In the genomic region with DNA sequence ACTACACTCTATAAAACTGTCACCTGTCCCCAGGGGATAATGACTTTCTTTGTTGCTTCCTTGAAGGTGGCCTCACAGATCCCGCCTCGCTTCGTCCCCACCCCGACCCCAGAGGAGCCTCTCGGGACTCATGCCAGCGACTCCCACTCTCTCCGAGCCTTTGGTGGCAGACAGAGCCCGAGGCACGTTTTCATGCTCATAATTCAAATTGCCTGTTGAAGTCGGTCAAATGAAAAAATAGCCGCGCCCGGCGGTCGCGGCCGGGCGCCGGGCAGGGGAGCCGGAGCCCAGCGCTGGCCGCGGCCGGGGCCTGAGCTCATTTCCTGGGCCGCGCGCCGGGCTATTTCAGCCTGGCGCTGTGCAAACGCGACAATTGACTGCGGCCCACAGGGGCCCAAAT, we compare ENCODE assay signal across 8 mouse cellular contexts. TPM values are rescaled to one million over a fixed set of nuclear protein-coding genes. Genes with fewer than 3 reads are reported as not detected.
A peak's percentile ranks its signal among the peaks of the same experiment; 100 is the strongest.
DNase-seq lines count a peak whose midpoint lies in the region; ATAC-seq and TF ChIP-seq lines count a peak whose summit lies in the region.

No protein-coding gene starts in this region.

- peaks cover 14% of the 10 kb centered on the region; the same call in 1 of the 2 replicates for H3K27me3 ChIP-seq in embryonic facial prominence, embryonic 14.5 days (replicated peaks; ENCODE audit: control insufficient read depth, insufficient read depth, low read length)
- H3K27me3 ChIP-seq in hindbrain, embryonic 16.5 days (replicated peaks; ENCODE audit: control insufficient read depth, insufficient read depth, low read length): no peaks in the 10 kb centered on the region
- H3K27me3 ChIP-seq in lung, postnatal 0 days (replicated peaks; ENCODE audit: insufficient read depth, low read length): no peaks in the 10 kb centered on the region; the same call in 1 of the 2 replicates

- H3K9me3 ChIP-seq in embryonic facial prominence, embryonic 14.5 days (ENCODE audit: control insufficient read depth, low read length): no peaks in the 10 kb centered on the region
- H3K9me3 ChIP-seq in hindbrain, embryonic 16.5 days (ENCODE audit: control insufficient read depth, low read length): no peaks in the 10 kb centered on the region
- no peaks in the 10 kb centered on the region for H3K9me3 ChIP-seq in lung, postnatal 0 days (ENCODE audit: low read length)

- peak overlapping the region; percentile 33 for H3K4me3 ChIP-seq in layer of hippocampus, adult 2 months
- H3K4me3 ChIP-seq in embryonic facial prominence, embryonic 14.5 days (ENCODE audit: low read depth, low read length): peak overlapping the region; percentile 42
- H3K4me3 ChIP-seq in hindbrain, embryonic 16.5 days (ENCODE audit: low read length): peak overlapping the region; percentile 50
- peak overlapping the region; percentile 26; the same call in 1 of the 2 replicates for H3K4me3 ChIP-seq in lung, postnatal 0 days (ENCODE audit: low read depth, low read length)

- peak overlapping the region; percentile 64 for H3K9ac ChIP-seq in embryonic facial prominence, embryonic 14.5 days (ENCODE audit: low read depth, low read length)
- peak overlapping the region; percentile 69 for H3K9ac ChIP-seq in hindbrain, embryonic 16.5 days (ENCODE audit: low read depth, low read length)
- H3K9ac ChIP-seq in lung, postnatal 0 days (replicated peaks; ENCODE audit: low read depth): no peak overlapping the region

- WGBS in embryonic facial prominence, embryonic 14.5 days: 0% methylated on average over 23 of the region's 32 CpGs
- WGBS in hindbrain, embryonic 16.5 days: under 1% methylated on average over 32 of the region's 32 CpGs
- under 1% methylated on average over 32 of the region's 32 CpGs for WGBS in lung, postnatal 0 days

- no peak for TF ChIP-seq CTCF in layer of hippocampus, adult 2 months (conservative IDR thresholded peaks at IDR 0.05)
- TF ChIP-seq CTCF in lung, postnatal 0 days (IDR thresholded peaks at IDR 0.05): no peak

- TF ChIP-seq EP300 in lung, postnatal 0 days (IDR thresholded peaks at IDR 0.05): no peak

- no peaks in the 10 kb centered on the region for H3K36me3 ChIP-seq in embryonic facial prominence, embryonic 14.5 days (ENCODE audit: control insufficient read depth, insufficient read depth, low read length)
- no peaks in the 10 kb centered on the region for H3K36me3 ChIP-seq in hindbrain, embryonic 16.5 days (ENCODE audit: control insufficient read depth, insufficient read depth, low read length)
- no peaks in the 10 kb centered on the region for H3K36me3 ChIP-seq in lung, postnatal 0 days (ENCODE audit: insufficient read depth, low read length)

- 0 out of 2 replicates have a peak, but pooled peaks have one; percentile 33 for ATAC-seq in embryonic facial prominence, embryonic 14.5 days (ENCODE audit: low read depth)
- ATAC-seq in hindbrain, embryonic 16.5 days: peak; percentile 65
- ATAC-seq in lung, postnatal 0 days: peak; percentile 62

- H3K4me2 ChIP-seq in embryonic facial prominence, embryonic 14.5 days (ENCODE audit: low read depth, low read length): peak overlapping the region; percentile 86
- H3K4me2 ChIP-seq in hindbrain, embryonic 16.5 days (ENCODE audit: low read length): peak overlapping the region; percentile 81
- H3K4me2 ChIP-seq in lung, postnatal 0 days (replicated peaks; ENCODE audit: low read depth, low read length): peak overlapping the region; percentile 60

- no peak for DNase-seq in layer of hippocampus, adult 2 months (ENCODE audit: low spot score in 2 of 2)
- no peak for DNase-seq in layer of hippocampus, postnatal 14 days (ENCODE audit: low spot score in 2 of 2)
- DNase-seq in embryonic facial prominence, embryonic 14.5 days (ENCODE audit: low spot score): peak; percentile 41
- peak; percentile 39 for DNase-seq in lung, postnatal 0 days (ENCODE audit: low spot score)
- DNase-seq in thymus, postnatal 36 days: no peak
- no peak for DNase-seq in left cerebral cortex, adult 18-20 months (ENCODE audit: low spot score in 2 of 2)
- no peak for DNase-seq in left cerebral cortex, adult 11 months (ENCODE audit: low spot score)

- no peak overlapping the region for H3K27ac ChIP-seq in layer of hippocampus, adult 2 months
- H3K27ac ChIP-seq in embryonic facial prominence, embryonic 14.5 days (replicated peaks; ENCODE audit: low read depth, low read length): peak overlapping the region; percentile 15; the same call in 1 of the 2 replicates
- no peak overlapping the region for H3K27ac ChIP-seq in hindbrain, embryonic 16.5 days (ENCODE audit: low read depth, low read length)
- H3K27ac ChIP-seq in lung, postnatal 0 days (ENCODE audit: low read length): no peak overlapping the region

- peaks cover 11% of the 10 kb centered on the region; the same call in 1 of the 2 replicates for H3K4me1 ChIP-seq in embryonic facial prominence, embryonic 14.5 days (ENCODE audit: control insufficient read depth, insufficient read depth, low read length)
- peaks cover 5% of the 10 kb centered on the region; the same call in 1 of the 2 replicates for H3K4me1 ChIP-seq in hindbrain, embryonic 16.5 days (ENCODE audit: control insufficient read depth, insufficient read depth, low read depth, low read length)
- H3K4me1 ChIP-seq in lung, postnatal 0 days (ENCODE audit: insufficient read depth, low read depth, low read length): no peaks in the 10 kb centered on the region

RNA-seq across cellular contexts. Expression of gene Sost, which starts 29.7 kb away (rescaled TPM):
- not detected for total RNA-seq in layer of hippocampus, adult 2 months (2021)
- not detected for total RNA-seq in layer of hippocampus, postnatal 14 days (2021)
- polyA plus RNA-seq in embryonic facial prominence, embryonic 14.5 days (2014; fragmentation: Nextera tagmentation; extraction: Ambion mirVana): not detected in 2 replicates
- 0.10 and 0.12 TPM in 2 replicates for polyA plus RNA-seq in hindbrain, embryonic 16.5 days (2015; fragmentation: Nextera tagmentation; extraction: Ambion mirVana)
- polyA plus RNA-seq in lung, postnatal 0 days (2015; fragmentation: Nextera tagmentation; extraction: Ambion mirVana): 0.06 TPM in 1 of 2 replicates, not detected in the other
- total RNA-seq in left cerebral cortex, adult 18-20 months (2021): not detected

RNA-seq across cellular contexts. Expression of gene Meox1, which starts 42.9 kb away (rescaled TPM):
- total RNA-seq in layer of hippocampus, adult 2 months (2021): under 1 TPM; 0.71 to 0.74 TPM
- total RNA-seq in layer of hippocampus, postnatal 14 days (2021): 1 to 10 TPM; 1.9 to 2.0 TPM
- polyA plus RNA-seq in embryonic facial prominence, embryonic 14.5 days (2014; fragmentation: Nextera tagmentation; extraction: Ambion mirVana): 12.7 and 16.7 TPM in 2 replicates
- polyA plus RNA-seq in hindbrain, embryonic 16.5 days (2015; fragmentation: Nextera tagmentation; extraction: Ambion mirVana): 0.96 and 0.99 TPM in 2 replicates
- 8.1 and 8.7 TPM in 2 replicates for polyA plus RNA-seq in lung, postnatal 0 days (2015; fragmentation: Nextera tagmentation; extraction: Ambion mirVana)
- total RNA-seq in left cerebral cortex, adult 18-20 months (2021): under 1 TPM; 0.28 to 0.74 TPM

RNA-seq across cellular contexts. Expression of gene Cfap97d1, which starts 47.0 kb away (rescaled TPM):
- not detected for total RNA-seq in layer of hippocampus, adult 2 months (2021)
- total RNA-seq in layer of hippocampus, postnatal 14 days (2021): not detected
- not detected in 2 replicates for polyA plus RNA-seq in embryonic facial prominence, embryonic 14.5 days (2014; fragmentation: Nextera tagmentation; extraction: Ambion mirVana)
- polyA plus RNA-seq in hindbrain, embryonic 16.5 days (2015; fragmentation: Nextera tagmentation; extraction: Ambion mirVana): not detected in 2 replicates
- polyA plus RNA-seq in lung, postnatal 0 days (2015; fragmentation: Nextera tagmentation; extraction: Ambion mirVana): 0.20 TPM in 1 of 2 replicates, not detected in the other
- total RNA-seq in left cerebral cortex, adult 18-20 months (2021): not detected

RNA-seq across cellular contexts. Expression of gene Dusp3, which starts 49.7 kb away (rescaled TPM):
- 100 to 1,000 TPM; 149 to 155 TPM for total RNA-seq in layer of hippocampus, adult 2 months (2021)
- total RNA-seq in layer of hippocampus, postnatal 14 days (2021): 100 to 1,000 TPM; 156 to 159 TPM
- 33.3 and 38.3 TPM in 2 replicates for polyA plus RNA-seq in embryonic facial prominence, embryonic 14.5 days (2014; fragmentation: Nextera tagmentation; extraction: Ambion mirVana)
- 32.1 and 33.4 TPM in 2 replicates for polyA plus RNA-seq in hindbrain, embryonic 16.5 days (2015; fragmentation: Nextera tagmentation; extraction: Ambion mirVana)
- 78.2 and 80.0 TPM in 2 replicates for polyA plus RNA-seq in lung, postnatal 0 days (2015; fragmentation: Nextera tagmentation; extraction: Ambion mirVana)
- 100 to 1,000 TPM; 195 to 205 TPM for total RNA-seq in left cerebral cortex, adult 18-20 months (2021)

Comparison
In these comparisons a context has a peak if more than half of its experiments do, and no peak if none do; other contexts are left out.
1. DNase-seq: peak in embryonic facial prominence, embryonic 14.5 days (single experiment) and lung, postnatal 0 days (single experiment); none in layer of hippocampus, adult 2 months (0 of 2), layer of hippocampus, postnatal 14 days (0 of 2), thymus, postnatal 36 days (0 of 2), left cerebral cortex, adult 18-20 months (0 of 2) and left cerebral cortex, adult 11 months (single experiment).
2. Peak in every context shown above with its lines, with median percentiles within 50 percentile points of each other: H3K4me3 ChIP-seq, ATAC-seq and H3K4me2 ChIP-seq.